Mouse (Mus musculus) T-cell, adult 2 months (primary cell): ENCODE data around the gene Poc5.

Source experiments
- DNase-seq: peaks from one replicate; pipeline ENCODE4 v3.0.0; 2022; ENCODE audit warnings: low spot score

Poc5 gene

DNA sequence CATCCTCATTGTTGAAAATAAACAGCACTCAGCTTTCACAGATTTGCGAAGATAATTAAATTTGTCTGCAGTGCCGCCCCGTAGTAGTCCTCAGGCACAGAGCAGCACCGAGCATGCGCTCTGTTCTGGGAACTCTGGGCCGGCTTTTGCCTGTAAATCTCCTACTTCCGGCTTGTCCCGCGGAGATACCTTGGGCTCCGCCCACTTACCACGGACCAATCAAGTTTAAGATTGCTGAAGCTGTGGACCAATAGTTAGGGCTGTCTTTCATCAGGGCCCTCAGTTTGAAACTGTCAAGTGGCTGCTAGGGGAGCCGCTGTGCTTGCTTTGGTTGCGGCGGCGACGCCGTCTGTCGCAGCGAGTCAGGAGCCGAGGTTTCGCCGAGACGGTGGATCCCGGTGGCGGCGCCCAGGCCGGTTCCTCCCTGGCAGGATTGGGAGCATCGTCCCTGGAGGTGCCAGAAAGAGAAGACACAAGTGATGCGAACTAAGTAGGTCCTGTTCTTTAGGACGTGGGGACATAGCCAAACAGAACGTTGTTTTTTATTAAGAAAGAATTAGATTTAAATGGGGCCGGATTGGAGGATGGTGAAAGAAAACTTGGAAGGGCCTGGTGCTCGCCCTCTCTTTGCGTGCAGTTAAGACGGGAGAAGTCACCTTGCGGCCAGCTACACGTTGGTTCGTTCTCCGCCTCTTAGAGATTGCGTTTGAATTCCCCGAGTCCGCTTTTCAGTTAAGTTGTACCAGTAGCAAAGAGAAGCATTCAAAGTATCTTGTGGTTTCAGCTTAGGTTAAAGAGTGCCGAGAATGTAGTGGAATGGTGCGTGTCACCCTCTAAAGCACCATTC, at the start of gene Poc5:
TSS of gene Poc5 (plus strand) at position 253 of the 847 bp plus-strand sequence.
- DNase-seq: peak; percentile 99

- DNase-seq: no peak
These were observed 46.6 kb upstream of the Poc5 start for GRCm38 (mm10) chr13:96341461-96341860.

GRCm38 (mm10) chr13:96344778-96345177, 43.3 kb upstream of the Poc5 start:
- no peak for DNase-seq

DNA sequence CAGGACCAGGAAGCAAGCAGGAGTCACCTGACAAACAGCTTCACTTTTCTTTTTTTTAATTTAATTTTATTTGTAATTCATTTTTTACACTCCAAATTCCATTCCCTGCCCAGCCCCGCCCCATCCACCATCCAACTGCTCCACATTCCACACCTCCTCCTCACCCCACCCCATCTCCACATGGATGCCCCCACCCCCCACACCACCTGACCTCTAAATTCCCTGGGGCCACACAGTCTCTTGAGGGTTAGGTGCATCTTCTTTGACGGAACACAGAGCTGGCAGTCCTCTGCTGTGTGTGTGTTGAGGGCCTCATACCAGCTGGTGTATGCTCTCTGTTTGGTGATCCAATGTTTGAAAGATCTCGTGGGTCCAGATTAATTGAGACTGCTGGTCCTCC, 41.5 kb upstream of the Poc5 start:
- no peak for DNase-seq

DNA sequence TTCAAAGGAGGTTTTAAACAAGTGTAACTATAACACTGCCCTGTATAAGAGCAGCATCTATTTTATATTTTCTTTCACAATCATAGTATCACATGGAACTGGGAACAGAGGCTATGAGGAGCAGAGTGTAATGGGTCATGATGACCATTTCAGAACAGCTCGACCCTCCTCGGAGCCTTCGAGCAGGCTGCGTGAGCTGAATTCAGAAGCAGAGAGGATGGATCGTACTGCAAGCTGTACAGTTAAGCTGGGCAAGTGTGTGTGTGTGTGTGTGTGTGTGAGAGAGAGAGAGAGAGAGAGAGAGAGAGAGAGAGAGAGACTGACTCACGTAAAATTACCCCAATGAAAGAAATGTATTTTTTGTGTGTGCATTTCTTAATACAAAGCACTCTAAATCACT, 37.9 kb upstream of the Poc5 start:
- no peak for DNase-seq

- DNase-seq: no peak
These were observed 36.8 kb upstream of the Poc5 start for GRCm38 (mm10) chr13:96351264-96351663.

GRCm38 (mm10) chr13:96375519-96375918, 12.6 kb upstream of the Poc5 start:
- DNase-seq: no peak

- DNase-seq: no peak
These were observed 11.2 kb upstream of the Poc5 start for GRCm38 (mm10) chr13:96376871-96377270.

DNA sequence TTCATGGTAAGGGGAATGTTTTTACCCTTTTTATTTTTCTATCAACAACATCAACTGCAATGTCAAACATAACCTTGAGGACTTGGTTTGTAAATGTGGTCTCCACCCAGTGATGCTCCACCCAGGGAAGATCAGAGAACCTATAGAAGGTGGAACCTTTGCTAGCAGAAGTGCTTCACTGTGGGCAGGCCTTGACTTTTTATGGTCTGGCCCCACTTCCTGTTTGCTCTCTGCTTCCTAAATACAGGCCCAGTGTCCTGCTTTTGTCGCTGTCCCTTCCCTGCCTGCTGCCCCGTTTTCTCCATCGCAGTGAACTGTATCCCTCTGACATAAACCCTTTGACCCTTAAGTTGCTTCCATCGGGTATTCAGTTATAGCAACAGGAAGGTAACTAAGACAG, 10.2 kb upstream of the Poc5 start:
- no peak for DNase-seq

GRCm38 (mm10) chr13:96389301-96389700, 1.2 kb downstream of the Poc5 start:
- no peak for DNase-seq

GRCm38 (mm10) chr13:96401251-96401650, 13.2 kb downstream of the Poc5 start:
- no peak for DNase-seq

DNA sequence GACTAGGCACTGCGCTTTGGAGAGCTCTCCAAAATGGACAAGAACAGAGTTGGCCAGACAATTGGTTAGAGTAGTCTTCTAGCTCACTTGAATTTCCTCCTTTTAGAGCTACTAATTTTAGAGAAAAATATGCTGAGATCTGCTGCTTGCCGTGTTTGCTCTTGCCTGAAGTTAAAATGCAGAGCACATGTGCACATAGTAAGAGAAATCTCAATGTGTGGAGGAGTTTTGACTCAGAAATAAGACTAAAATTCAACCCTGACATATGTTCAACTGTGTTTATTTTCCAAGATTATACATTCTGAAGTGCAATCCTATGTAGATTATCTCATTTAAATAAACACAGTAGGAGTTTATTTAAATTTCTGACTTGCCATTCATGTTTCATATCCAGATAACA, 17.4 kb downstream of the Poc5 start:
- DNase-seq: no peak

GRCm38 (mm10) chr13:96407040-96407439, 18.9 kb downstream of the Poc5 start:
- no peak for DNase-seq

DNA sequence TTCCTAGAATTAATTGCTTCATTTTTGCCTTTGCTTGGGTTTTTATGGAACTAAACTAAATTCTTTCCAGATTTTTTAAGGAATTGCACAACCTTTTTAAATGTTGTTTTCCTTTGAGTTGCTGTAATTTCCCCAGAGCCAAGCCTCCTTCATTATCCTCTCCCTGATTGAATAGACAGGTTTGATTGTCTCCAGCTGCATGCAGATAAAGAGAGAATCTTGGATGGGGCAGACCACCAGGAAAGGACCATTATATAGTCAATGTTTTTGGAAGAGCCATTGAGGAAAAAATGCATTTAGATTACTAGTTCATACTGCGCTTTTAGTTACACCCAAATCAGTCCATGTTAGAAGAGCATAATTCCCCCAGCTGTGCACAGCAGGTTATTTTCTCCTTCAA, 20.7 kb downstream of the Poc5 start:
- no peak for DNase-seq

GRCm38 (mm10) chr13:96414384-96414783, 26.3 kb downstream of the Poc5 start:
- DNase-seq: no peak

DNA sequence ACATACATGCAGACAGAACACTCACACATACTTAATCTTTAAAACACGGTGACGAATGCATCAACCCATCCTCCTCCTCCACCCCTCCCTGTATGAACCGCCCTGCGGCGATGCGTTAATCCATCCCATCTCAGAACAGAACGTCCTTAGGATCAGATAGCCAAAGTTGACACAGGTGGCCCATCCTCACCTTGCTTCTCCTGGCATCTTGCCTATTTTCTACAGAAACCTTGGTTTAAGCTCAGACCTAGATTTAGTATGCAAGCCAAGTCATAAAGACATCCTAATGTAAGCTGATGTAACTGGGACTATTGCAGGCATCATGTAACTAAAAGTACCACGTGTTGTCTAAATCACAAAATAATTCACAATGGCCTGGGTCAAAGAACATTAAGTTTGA, 28.3 kb downstream of the Poc5 start:
- no peak for DNase-seq

DNA sequence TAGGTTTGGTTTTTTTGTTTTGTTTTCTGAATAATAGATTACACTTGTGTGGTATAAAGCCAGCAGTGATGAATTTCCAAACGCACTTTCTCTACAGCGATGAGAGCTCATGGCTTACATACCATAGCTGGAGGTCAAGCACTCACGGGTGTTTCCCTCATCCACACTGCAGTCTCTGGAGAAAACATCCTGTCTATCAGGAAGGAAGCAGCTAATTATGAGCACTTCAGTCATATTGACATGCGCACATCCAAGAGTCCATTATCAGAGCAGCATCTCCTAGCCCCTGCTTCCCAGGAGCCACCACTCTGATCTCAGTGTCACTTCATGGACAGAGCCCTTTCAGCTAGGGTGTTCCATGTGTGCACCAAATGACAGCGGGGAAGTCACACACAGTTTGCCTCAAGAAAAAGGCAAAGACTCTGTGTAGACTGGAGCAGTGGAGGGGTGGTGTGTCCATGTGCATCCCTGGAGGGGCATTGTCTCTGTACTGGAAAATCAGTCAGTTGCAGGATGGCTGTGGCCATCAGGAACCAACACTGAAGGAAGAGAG, 29.2 kb downstream of the Poc5 start:
- DNase-seq: no peak

DNA sequence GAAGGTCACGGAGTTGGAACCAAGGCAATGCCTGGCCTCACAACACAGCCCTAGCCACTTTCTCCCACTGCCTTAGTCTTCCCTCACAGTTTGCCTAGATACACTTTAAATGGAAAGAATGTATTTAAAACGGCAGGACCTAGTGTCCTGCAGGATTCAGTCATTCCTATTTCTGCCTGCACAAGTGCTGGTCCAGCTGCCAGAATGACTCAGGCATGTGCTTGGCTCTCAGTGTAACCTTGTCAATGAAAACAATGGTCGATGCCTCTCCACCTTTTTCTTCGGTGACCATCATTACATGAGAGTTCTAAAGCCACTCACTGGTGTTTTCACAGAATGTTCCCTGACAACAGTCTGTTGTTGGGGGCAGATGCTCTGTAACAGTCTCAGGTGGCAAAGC, 30.4 kb downstream of the Poc5 start:
- no peak for DNase-seq

- no peak for DNase-seq
These were observed 33.1 kb downstream of the Poc5 start for GRCm38 (mm10) chr13:96421230-96421629.

GRCm38 (mm10) chr13:96424496-96425274, 36.6 kb downstream of the Poc5 start:
- no peak for DNase-seq

GRCm38 (mm10) chr13:96426044-96426443, 38.0 kb downstream of the Poc5 start:
- no peak for DNase-seq

GRCm38 (mm10) chr13:96428531-96428930, 40.4 kb downstream of the Poc5 start:
- no peak for DNase-seq

DNA sequence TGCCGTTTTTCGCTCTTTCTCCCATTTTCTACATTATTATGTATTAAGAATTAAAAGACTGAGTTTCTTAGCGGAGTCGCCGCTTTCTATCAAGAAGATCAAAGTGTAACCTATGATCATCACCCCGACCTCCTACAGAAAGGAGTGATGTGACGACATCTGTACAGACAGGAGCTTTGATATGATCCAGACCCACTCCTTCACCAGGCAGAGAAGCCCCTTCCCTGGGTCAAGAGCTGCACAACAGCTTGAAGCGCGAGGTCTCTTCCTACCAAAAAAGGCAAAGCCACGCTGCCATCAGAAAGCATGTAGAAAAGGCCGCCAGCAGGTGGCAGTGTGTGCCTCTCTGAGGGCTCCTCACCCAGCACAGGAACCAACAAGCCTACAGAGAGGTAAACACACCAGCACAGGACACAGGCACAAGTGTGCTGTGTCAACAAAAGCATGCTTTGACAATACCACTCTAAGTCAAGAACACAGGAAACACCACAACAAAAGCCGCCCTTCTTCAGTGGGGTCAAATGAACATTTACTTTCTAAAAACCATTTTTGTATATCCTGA, 43.6 kb downstream of the Poc5 start:
- peak; percentile 74 for DNase-seq
